Mouse (Mus musculus) urinary bladder, postnatal 0 days (tissue): ENCODE data around the gene Tmem132a. TPM values are rescaled to one million over a fixed set of nuclear protein-coding genes. Genes with fewer than 3 reads are reported as not detected.

Experiments
- polyA plus RNA-seq: library from polyadenylated mRNA; unstranded; fragments of >200 nt; fragmentation: Nextera tagmentation; extraction: Ambion mirVana; gene quantifications from 2 replicates; pipeline ENCODE4 v1.2.1, GENCODE M21; 2015

Tmem132a gene
- 11.1 and 12.4 TPM in 2 replicates for polyA plus RNA-seq

GRCm38 (mm10) chr19:10869886-10870527, at the start of gene Tmem132a:
Gene Tmem132a (minus strand): TSS chr19:10869940.

GRCm38 (mm10) chr19:10895016-10895528, 25.3 kb upstream of the Tmem132a start, which contains the start of gene Prpf19:
Gene Prpf19 (plus strand): TSS chr19:10895231.

GRCm38 (mm10) chr19:10881426-10882154, 11.8 kb upstream of the Tmem132a start, which contains the start of gene Tmem109:
Gene Tmem109 (minus strand): TSS chr19:10882001.

GRCm38 (mm10) chr19:10839010-10839892, 30.5 kb downstream of the Tmem132a start, which contains the start of gene Slc15a3:
Gene Slc15a3 (plus strand): TSS chr19:10839727.

GRCm38 (mm10) chr19:10829436-10830175, 40.1 kb downstream of the Tmem132a start, which contains the start of gene Cd6:
Gene Cd6 (minus strand): TSS chr19:10830058.

Other genes with a start within 250 kb of the Tmem132a start
- 0.47 and 0.58 TPM in 2 replicates for gene Vwce, start 235.7 kb downstream of the Tmem132a start, polyA plus RNA-seq
- 2.0 and 2.3 TPM in 2 replicates for gene Pga5, start 191.9 kb downstream of the Tmem132a start, polyA plus RNA-seq
- gene Vps37c, start 181.2 kb downstream of the Tmem132a start, polyA plus RNA-seq = 20.9 and 21.5 TPM in 2 replicates
- gene Cd5, start 130.9 kb downstream of the Tmem132a start, polyA plus RNA-seq = not detected in 2 replicates
- not detected in 2 replicates for gene Cd6, start 39.9 kb downstream of the Tmem132a start, polyA plus RNA-seq
- 0.96 and 3.0 TPM in 2 replicates for gene Slc15a3, start 30.2 kb downstream of the Tmem132a start, polyA plus RNA-seq
- 119 and 130 TPM in 2 replicates for gene Tmem109, start 12.1 kb upstream of the Tmem132a start, polyA plus RNA-seq
- gene Prpf19, start 25.3 kb upstream of the Tmem132a start, polyA plus RNA-seq = 17.2 and 19.5 TPM in 2 replicates
- gene Zp1, start 50.7 kb upstream of the Tmem132a start, polyA plus RNA-seq = 0.24 and 0.46 TPM in 2 replicates
- gene Ptgdr2, start 67.2 kb upstream of the Tmem132a start, polyA plus RNA-seq = 0.11 TPM in 1 of 2 replicates, not detected in the other
- gene Ccdc86, start 79.3 kb upstream of the Tmem132a start, polyA plus RNA-seq = 20.8 and 21.6 TPM in 2 replicates
- gene Ms4a10, start 104.7 kb upstream of the Tmem132a start, polyA plus RNA-seq = 0.17 and 0.27 TPM in 2 replicates
- gene Ms4a15, start 123.3 kb upstream of the Tmem132a start, polyA plus RNA-seq = not detected in 2 replicates
- not detected in 2 replicates for gene Ms4a18, start 148.1 kb upstream of the Tmem132a start, polyA plus RNA-seq
- gene Ms4a8a, start 211.2 kb upstream of the Tmem132a start, polyA plus RNA-seq = 0.87 and 8.1 TPM in 2 replicates